Mouse (Mus musculus): ENCODE measurements around the gene Prex1.

The Prex1 gene

GRCm38 (mm10) chr2:166553502-166554168, 160.0 kb downstream of the Prex1 start:
- peak; percentile 70 to 80 for DNase-seq

- no peak for DNase-seq
Observed at GRCm38 (mm10) chr2:166552657-166553056, 161.0 kb downstream of the Prex1 start.

DNA sequence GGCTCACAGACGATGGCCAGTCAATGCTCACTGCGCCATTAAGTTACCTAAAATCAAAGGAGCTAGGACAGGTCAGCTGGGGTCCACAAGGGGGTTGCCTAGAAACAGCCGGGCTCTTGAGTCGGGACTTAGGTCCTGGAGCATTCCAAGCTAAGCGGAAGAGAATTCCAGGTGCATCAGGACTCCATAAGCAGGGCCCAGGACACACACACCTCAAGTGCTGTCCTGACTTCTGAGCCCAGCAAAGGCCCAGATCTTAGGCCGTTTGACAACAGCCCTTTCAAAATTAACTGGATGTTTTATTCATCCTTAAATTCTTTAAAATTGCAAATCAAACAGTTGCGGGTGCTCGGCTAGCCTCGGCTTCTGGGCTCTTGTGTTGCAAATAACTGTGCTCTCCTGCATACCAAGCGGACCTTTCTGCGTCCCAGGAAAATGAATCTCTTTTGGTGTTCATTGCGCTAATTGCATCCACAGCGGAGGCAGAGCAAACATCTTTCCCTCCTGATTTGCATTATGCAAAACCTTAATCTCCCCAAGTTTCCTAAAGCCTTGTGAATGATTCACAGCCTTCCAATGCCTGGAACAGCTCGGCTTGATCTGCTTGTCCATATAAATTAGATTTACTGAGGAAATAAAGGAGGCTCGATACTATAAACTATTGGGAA, 161.7 kb downstream of the Prex1 start:
- no peak for DNase-seq

- no peak for DNase-seq
Observed at GRCm38 (mm10) chr2:166549871-166550270, 163.8 kb downstream of the Prex1 start.

DNA sequence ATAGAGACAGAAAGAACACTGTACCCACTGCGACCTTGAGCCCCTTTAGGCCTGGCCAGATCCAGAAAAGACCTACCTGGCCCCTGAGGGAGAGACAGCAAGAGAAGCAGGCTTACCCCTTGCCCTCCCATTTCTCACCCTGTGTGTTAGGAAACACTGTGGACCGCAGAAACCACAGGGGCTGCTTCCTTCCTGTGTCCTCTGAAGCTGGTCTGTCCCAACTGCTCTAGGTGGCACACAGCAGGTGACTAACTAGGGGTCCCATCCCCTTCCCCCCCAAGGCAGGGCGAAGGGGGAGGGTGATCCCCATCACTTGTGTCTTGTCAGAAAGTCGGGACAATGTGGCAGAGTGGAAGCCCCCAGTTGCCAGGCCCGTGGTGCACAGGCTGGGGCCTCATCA, 164.6 kb downstream of the Prex1 start:
- no peak for DNase-seq

- DNase-seq, result no peak
Observed at GRCm38 (mm10) chr2:166545580-166545979, 168.1 kb downstream of the Prex1 start.

GRCm38 (mm10) chr2:166544575-166545251, 168.9 kb downstream of the Prex1 start:
- no peak for DNase-seq

DNA sequence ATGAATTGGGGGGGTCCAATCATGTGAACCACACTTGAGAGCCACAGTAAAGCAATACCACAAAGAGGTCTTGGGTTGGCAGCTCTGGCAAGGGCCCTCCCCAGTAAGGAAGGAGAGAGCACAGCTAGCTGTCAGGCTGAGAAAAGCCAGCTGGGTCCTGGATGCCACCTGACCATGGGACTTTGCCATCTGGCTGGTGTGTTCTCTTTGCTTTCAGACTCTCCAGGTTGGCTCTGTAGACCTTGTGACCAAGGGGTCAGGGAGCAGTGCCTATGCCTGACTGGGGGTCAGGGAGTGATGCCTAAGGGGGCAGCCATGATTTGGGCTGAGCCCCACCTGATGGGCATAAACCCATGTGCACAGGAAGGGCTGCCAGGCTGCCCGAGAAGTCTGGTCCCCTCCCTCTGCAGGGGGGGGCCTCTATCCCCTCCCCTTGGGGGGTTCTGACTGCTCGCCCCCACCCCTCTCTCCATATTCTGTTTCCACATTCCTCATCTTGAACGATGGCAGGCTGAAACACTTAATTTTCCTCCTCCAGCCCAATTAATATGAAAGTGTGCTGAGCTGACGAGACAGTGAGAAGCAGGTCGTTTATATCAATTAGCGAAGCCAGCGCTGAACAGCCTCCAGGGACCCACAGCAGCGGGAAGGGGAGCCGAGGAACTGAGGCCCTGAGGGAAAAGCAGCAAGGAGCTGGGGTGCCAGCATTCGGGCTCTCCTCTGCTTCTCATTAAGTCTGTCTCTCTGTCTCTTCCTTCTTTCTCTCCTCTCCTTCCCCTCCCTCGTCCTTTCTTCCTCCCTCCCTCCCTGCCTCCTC, 172.3 kb downstream of the Prex1 start:
- no peak for DNase-seq

DNA sequence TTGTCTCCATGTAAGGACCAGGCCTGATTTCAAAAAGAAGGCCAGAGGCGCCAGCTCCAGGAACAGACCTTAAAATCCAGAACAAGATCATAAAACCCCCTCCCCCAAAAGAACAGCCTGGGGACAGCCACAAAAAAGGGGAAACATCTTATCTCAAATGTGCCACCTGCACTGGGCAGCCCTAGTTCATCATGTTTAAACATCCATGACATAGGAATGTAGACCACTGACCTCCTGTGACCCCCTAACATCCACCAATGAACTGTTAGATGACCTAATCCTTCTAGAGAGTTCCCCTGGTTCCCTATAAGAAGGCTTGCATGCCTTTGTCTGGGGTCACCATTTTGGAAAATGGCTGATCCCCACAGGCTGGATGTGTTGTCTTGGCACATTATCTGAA, 173.4 kb downstream of the Prex1 start:
- DNase-seq, result no peak

GRCm38 (mm10) chr2:166536896-166537295, 176.7 kb downstream of the Prex1 start:
- DNase-seq, result peak in 1 of 2 experiments; percentile 49

DNA sequence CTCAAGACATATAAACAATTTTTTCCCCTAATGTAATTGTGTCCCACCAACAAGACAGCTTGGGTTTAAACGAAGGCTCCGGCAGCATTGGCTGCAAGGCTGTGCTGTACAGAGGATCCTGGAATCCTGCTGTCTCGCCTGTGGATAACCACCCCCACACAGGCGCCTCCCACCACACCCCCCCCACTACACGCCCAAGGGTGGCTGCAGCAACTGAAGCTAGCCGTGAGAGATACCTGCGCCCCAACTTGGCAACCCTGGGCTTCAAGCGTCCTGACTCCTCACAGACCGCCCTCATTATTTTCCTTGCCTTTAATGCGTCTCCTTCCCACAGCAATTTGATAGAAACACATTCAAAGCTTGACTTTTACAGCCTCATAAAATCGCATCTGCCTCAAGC, 178.1 kb downstream of the Prex1 start:
- peak; percentile 43 to 62 for DNase-seq

DNA sequence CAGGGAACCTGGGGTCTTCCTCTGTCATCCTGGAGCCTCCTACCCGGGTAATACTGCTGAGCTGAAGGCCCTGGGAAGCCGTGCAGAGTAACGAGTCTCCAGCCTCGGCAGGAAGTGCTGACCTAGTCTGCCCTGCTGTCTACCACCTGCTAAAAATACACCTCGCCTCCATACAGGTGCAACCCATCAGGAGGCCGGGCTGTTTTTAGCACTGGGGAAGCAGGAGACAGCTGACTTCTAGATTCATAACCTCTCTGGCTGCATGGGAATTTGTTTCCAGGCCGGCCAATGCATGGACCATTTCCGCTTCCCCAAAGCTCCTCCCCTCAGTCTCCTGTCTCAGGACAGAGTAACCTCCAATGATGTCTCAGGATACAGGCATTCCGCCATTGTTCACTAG, 187.4 kb downstream of the Prex1 start:
- no peak for DNase-seq

GRCm38 (mm10) chr2:166523156-166523890, 190.3 kb downstream of the Prex1 start:
- no peak for DNase-seq

DNA sequence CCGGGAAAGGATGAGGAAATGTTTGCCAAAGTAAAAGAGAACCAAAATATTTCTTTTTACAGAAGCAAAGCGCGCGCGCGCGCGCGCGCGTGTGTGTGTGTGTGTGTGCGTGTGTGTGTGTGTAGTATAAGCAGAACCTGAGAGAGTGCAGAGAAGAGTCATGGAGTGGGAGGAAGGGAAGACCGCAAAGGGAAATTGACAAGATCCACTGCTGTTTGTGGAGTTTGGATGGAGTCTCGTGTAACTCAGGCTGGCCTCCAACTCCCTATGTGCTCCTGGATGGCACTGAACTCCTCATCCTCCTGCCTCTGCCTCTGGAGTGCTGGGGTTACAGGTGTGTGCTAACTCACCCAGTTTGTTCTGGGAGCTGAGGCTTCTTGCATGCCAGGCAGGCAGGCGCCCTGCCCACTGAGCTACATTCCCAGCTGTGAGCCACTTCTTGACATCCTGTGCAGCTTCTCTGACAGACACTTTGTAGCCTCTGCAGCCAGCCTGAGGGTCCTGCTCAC, 191.0 kb downstream of the Prex1 start:
- no peak for DNase-seq

- DNase-seq, result peak; percentile 56 to 68
Observed at GRCm38 (mm10) chr2:166521878-166522611, 191.6 kb downstream of the Prex1 start.

DNA sequence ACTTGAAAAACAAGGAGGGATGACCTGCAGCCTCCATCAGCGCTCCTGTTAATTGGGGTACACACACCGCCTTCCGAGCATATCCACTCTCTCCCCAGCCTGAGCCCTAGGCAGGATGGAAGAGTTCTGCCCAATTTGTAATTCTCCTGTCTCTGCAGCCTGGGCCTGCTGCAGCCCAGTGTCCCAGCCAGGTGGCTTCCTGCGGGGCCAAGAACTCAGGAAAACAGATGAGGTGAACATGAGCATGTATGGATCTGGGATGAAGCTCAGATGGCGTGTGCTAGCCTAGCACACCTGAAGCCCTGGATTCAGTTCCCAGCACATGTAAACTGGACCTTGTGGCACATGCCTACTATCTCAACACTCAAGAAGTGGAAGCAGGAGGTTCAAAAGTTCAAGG, 192.2 kb downstream of the Prex1 start:
- DNase-seq, result no peak

DNA sequence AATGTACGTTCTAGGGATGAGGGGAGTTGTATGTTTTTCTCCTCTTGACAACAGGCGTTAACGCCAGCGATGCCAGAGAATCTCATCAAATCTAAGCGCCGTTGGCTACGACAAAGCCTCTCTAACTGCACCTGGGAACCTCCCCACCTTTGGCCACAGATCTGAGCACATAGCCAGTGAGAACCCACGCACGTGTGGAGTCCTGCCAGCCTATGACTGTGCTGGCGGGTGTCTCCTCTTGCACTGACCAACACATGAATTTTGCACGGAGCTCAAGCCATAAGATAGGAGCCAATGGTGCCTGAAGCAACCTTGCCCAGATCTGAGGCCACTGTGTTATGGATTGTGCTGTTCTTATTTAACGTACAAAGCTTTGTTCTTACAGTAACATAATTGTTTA, 193.1 kb downstream of the Prex1 start:
- no peak for DNase-seq

GRCm38 (mm10) chr2:166517392-166518174, 196.0 kb downstream of the Prex1 start:
- DNase-seq, result peak in 1 of 2 experiments; percentile 54

- DNase-seq, result no peak
Observed at GRCm38 (mm10) chr2:166516818-166517353, 196.7 kb downstream of the Prex1 start.
